Mouse (Mus musculus) olfactory bulb, adult 2 months (tissue): ENCODE measurements around the gene Shc3.

Experiments
- CTCF ChIP-seq: fragments of 200-500 bp; IDR thresholded peaks from 2 replicates; pipeline ENCODE4 v1.5.1; 2012; ENCODE audit warnings: low read depth, mild to moderate bottlenecking, low read length, moderate library complexity; ENCODE audit not compliant: insufficient read depth
- POLR2A ChIP-seq: fragments of 200-500 bp; IDR thresholded peaks from 2 replicates; pipeline ENCODE4 v1.6.1; 2012; ENCODE audit warnings: mild to moderate bottlenecking, low read depth, low read length, moderate library complexity; ENCODE audit not compliant: insufficient read depth

DNA sequence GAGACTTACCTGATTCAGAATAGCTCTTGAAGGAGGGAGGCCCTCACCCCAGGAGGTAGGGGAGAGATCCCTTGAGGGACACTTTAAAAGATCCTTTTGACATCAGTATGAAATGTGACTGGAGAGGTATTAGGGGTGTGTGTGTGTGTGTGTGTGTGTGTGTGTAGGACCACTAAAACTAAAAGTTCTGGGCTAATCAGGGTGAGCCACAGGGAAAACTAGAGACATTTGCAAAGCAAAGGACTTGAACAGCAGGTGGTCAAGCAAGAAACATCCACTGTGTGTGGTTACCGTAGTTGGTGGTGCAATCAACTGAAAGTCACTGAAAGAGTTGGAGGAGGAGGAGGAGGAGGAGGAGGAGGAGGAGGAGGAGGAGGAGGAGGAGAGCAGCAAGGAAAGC is 177.0 kb downstream of the Shc3 start:
- TF ChIP-seq CTCF = no peak
- no peak for TF ChIP-seq POLR2A
